Comparison of ENCODE assay signal across 17 mouse cellular contexts in genomic region chr14:121785394-121785793, GRCm38 (mm10).
"Had no signal": no experiment of that assay in that cellular context is flagged by ENCODE, and none has a peak within 500 bp of the region (broad histone marks: within the 10 kb centered on the region; RNA-seq: fewer than 3 reads in every experiment).

No protein-coding gene starts in this region.

- H3K4me2 ChIP-seq: neural tube, embryonic 12.5 days; neural tube, embryonic 13.5 days; neural tube, embryonic 15.5 days; stomach, embryonic 15.5 days had no signal

- H3K36me3 ChIP-seq: neural tube, embryonic 12.5 days; neural tube, embryonic 13.5 days; neural tube, embryonic 15.5 days; stomach, embryonic 15.5 days had no signal

- DNase-seq: retina, postnatal 1 day; right cerebral cortex, adult 18-20 months; right cerebral cortex, postnatal 14 days; right cerebral cortex, postnatal 25 days; right cerebral cortex, postnatal 4 days; spleen, adult 18-20 months; thymus, adult 18-20 months; thymus, adult 2 months; thymus, postnatal 14 days; thymus, postnatal 25 days; thymus, postnatal 36 days; thymus, postnatal 4 days had no signal

- H3K4me3 ChIP-seq: neural tube, embryonic 12.5 days; neural tube, embryonic 13.5 days; neural tube, embryonic 15.5 days; stomach, embryonic 15.5 days had no signal

- H3K9me3 ChIP-seq: neural tube, embryonic 12.5 days; neural tube, embryonic 13.5 days; neural tube, embryonic 15.5 days; stomach, embryonic 15.5 days had no signal

- H3K9ac ChIP-seq: neural tube, embryonic 12.5 days; neural tube, embryonic 13.5 days; neural tube, embryonic 15.5 days; stomach, embryonic 15.5 days had no signal

- H3K4me1 ChIP-seq: neural tube, embryonic 13.5 days had no signal

- H3K27ac ChIP-seq: neural tube, embryonic 12.5 days; neural tube, embryonic 13.5 days; neural tube, embryonic 15.5 days; stomach, embryonic 15.5 days; stomach, postnatal 0 days had no signal

- H3K27me3 ChIP-seq: neural tube, embryonic 12.5 days; neural tube, embryonic 13.5 days; neural tube, embryonic 15.5 days; stomach, embryonic 15.5 days had no signal
